Mouse (Mus musculus) adrenal gland, postnatal 4 days (tissue): ENCODE measurements around the gene Plin1. TPM values are rescaled to one million over a fixed set of nuclear protein-coding genes. Genes with fewer than 3 reads are reported as not detected.

ENCODE experiments used
- DNase-seq, 2 experiments: peaks; one replicate each; pipeline ENCODE4 v3.0.0; 2021 to 2022; ENCODE audit warnings: low spot score in 2 of 2, mixed read lengths in 2 of 2
- total RNA-seq, 2 experiments: library from RNA; stranded (reverse); gene quantifications; 2 replicates each; pipeline ENCODE4 v1.2.3; 2021

Gene Plin1
- total RNA-seq, 2 experiments from 2014 or later, result 360 to 412 TPM

DNA sequence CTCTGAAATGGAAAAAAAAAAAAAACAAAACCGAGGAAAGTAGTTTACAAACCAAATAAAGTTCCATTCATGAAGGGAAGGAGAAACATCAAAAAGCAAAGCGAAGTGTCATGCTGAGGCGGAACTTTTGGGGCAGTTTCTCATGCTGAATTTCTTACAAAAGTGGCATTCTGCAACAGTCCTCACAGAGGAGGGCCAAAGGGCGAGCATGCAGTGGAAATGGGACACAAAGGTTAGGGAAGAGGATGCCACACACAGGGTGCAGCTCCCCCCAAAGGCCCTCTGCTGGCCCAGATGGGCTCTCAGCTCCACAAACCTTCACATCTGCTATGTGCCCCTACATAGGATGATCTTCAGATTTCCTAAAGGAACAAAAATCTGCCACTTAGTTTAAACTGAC, 7.6 kb upstream of the Plin1 start:
- DNase-seq, result no peak

DNA sequence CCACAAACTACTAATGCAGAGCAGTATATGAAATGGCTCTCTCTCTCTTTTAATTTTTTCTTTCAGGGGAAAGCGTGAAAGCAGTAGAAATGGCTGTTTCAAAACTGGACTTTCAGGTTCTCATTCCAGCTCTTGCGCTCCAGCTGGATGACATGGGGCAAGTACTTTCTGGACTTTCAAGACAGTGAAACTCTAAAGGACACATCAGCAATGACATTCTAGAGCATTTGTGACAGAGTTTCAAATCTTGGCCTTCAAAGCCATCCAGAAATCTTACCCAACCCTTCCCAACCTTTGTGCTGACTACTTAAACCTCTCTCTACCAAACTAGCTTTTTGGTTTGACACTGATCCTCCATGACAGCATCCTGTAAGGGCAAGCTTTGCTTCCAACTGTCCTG, 6.2 kb upstream of the Plin1 start:
- no peak for DNase-seq

DNA sequence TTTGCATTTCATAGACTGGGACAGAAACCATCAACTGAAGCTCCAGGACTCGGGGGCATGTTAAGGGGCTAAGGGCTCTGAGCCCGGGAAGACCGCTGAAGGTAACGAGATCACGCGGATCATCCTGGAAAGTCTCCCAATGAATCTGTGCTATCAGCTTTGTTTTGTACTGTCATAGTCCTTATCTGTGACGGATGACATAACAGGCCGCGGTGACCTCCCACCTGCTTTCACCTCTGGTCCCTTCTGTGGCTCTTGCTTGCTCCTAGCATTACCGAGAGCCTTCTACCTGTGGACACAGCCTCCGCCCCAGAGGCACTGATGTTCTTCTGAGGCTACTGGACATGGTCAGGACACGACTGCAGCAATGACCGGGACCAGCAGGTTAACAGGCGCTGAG, 3.8 kb upstream of the Plin1 start:
- no peak for DNase-seq

DNA sequence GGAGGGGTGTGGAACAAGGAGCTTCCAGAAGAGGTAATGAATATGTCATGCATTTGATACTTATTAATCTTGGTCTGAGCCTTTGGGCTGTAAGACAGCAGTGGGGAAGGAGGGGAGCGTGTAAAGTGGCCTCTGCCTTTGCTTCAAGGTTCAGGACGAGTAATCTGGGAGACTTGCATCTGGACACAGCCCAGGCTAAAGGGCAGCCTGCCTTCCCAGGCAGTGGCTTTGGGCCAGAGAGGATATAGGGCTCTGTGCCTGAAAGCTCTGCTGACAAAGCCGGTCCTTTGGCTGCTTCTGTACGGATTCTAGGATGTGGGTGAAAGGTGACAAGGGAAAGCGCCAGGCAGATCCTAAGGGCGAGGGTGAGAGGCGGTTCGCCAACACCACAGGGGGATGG, 1.9 kb upstream of the Plin1 start:
- DNase-seq, result no peak

DNA sequence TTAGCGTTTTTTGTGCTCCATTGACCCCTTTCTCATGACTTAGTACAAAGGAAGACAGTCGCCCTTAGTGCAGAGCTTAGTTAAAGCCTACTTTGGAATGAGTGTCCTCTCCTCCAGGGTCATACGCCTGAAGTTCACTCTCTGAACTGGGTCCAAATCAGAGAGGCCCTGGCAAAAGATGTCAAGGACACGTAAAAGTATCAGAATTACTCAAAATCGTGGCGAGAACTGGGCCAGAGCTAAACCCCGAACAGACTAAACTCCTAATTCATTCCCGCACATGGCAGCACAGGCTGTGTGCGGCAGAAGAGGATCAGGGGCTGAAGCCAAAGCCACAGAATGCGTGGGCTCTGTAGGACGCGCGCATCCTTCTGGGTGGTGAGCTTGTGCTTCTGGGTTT, 1.3 kb downstream of the Plin1 start:
- no peak for DNase-seq

- no peak for DNase-seq
Observed at GRCm38 (mm10) chr7:79729743-79730370, 2.8 kb downstream of the Plin1 start.

- peak in 1 of 2 experiments; percentile 53 for DNase-seq
Observed at GRCm38 (mm10) chr7:79729169-79729568, 3.5 kb downstream of the Plin1 start.

DNA sequence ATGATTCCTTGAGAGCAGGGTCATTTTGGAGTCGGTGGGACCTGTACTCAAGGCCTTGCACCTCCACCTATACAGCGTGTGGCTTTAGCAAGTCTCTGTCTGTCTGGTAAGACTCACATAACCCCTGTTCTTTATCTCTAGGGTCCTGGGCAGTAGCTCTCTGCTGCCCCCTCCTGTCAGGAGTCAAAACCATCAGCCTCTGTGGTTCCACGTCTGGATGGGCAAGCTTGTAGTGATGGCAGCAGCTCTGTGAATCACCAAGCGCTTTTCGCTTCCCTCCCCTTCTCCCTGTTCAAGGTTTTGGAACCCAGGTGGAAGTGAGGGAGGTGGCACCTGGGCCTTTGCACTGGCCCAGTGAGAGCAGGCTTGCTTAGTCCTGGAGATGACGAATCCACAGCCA, 4.5 kb downstream of the Plin1 start:
- DNase-seq, result peak in 1 of 2 experiments; percentile 49

GRCm38 (mm10) chr7:79727091-79727490, 5.6 kb downstream of the Plin1 start:
- DNase-seq, result no peak

DNA sequence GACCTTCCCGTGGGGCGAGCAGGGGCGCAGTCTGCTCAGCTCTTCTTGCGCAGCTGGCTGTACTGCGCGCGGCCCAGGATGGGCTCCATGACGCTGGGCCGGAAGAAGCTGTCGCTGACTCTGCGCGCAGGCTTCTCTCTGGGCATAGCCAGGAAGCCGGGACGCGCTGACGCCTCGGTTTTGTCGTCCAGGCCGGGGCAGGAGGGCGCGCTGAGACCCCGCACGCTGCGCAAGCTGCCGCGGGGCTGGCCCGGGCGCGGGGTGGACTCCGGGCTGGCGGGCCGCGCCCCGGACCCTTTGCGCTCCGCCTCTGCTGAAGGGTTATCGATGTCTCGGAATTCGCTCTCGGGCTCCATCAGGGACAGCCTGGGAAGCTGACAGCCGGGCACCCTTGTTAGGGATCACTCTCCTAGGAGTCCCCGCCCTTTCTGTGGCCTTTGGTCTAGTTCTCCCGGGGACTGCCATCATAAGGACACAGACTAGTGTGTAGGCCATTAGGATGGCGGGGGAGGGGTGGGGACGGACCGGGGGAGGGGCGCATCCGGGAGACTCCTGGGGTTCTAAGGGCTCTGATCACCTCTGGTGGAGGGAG, 11.2 kb downstream of the Plin1 start:
- peak in 1 of 2 experiments; percentile 52 for DNase-seq

GRCm38 (mm10) chr7:79715187-79715981, 17.3 kb downstream of the Plin1 start, which contains the start of gene Kif7:
Kif7 (minus strand) TSS chr7:79715720.
- DNase-seq, result peak; percentile 67 to 71

DNA sequence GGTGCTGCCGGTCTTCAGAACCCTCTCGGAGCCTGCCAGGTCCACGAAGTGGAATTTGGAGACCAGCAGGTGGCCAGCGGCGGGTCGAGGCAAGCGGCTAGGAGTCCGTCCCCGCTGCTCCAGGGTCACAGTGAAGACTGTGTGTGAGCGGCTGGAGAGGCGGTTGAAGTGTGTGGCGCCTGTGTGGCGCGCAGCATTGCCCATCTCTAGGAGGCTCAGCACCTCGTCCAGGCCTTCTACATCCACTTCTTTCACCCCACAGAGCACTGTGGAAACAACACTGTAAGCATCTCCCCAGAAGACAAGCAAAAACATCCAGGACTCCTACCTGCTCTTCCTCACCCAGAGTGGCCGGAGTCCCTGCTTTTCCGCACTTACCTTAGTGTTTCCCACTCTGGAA, 21.9 kb downstream of the Plin1 start:
- no peak for DNase-seq

- DNase-seq, result no peak
Observed at GRCm38 (mm10) chr7:79710130-79710607, 22.5 kb downstream of the Plin1 start.

GRCm38 (mm10) chr7:79705210-79705609, 27.5 kb downstream of the Plin1 start:
- no peak for DNase-seq

DNA sequence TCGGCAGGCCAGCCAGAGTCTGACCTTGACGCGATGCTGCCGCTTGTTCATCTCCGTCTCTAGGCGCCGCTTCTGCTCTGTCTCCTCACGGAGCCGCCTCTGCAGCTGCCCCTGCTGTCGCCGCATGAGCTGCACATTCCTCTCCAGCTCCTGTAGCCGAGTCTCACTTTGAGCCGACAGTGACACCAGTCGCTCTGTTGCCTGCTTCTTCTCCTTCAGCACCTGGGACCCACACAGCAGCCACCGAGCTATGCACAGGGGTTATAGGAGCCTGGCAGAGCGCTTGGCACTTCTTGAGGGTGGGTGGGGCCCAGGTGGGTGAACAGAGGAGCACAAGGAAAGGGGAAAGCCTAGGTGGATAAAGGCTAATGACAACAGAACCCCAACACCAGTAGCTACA, 29.9 kb downstream of the Plin1 start:
- no peak for DNase-seq

DNA sequence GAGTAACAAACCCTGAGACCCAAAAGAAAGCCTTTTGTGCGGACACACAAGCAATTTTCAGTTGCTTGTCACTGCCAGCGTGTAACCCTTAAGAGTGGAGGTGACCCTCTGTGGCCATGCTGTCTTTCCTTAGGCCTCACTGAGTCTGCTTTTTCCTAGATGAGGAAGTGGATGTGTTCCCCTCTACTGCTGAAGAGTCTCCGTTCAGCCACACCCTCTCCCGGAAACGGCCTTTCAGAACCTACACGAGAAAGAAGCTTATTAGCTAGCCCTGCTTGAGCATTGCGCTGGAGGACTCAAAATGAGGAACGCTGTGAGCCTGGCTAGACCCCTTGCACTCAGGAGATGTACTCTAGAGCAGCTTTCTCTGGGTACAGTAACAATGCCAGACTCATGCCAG, 36.2 kb downstream of the Plin1 start:
- no peak for DNase-seq

DNA sequence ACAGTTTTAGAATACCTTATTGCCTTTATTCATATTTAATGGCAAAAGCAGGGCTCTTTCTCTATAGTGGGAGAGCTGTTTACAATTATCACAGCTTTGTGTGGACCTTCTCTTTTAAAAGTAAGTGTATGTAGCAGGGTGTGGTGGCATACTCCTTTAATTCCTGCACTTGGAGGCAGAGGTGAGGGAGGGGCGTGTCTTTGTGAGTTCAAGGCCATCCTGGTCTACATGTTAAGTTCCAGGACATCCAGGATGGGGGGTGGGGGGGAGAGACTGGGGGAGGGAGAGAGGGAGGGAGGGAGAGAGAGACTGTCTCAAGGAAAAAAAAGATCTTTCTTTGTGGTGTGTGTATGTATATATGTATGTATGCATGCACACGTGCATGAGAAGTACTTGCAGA, 52.5 kb downstream of the Plin1 start:
- DNase-seq, result no peak

DNA sequence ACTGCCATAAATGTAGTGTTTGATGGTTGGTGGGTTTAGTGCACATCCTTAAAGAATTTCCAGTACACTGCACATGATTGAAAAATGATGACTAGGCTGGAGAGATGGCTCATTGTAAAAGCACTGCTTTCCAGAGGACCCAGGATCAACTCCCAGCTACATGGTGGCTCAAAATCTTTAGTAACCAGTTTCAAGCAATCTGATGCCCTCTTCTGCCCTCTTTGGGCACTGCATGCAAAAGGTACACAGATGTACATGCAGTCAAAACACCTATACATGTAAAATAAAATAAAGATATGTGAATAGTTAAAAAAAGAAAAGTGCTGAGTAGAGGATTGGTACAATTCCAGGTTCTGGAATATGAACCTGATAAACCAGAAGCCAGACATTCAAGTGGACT, 53.5 kb downstream of the Plin1 start:
- no peak for DNase-seq

DNA sequence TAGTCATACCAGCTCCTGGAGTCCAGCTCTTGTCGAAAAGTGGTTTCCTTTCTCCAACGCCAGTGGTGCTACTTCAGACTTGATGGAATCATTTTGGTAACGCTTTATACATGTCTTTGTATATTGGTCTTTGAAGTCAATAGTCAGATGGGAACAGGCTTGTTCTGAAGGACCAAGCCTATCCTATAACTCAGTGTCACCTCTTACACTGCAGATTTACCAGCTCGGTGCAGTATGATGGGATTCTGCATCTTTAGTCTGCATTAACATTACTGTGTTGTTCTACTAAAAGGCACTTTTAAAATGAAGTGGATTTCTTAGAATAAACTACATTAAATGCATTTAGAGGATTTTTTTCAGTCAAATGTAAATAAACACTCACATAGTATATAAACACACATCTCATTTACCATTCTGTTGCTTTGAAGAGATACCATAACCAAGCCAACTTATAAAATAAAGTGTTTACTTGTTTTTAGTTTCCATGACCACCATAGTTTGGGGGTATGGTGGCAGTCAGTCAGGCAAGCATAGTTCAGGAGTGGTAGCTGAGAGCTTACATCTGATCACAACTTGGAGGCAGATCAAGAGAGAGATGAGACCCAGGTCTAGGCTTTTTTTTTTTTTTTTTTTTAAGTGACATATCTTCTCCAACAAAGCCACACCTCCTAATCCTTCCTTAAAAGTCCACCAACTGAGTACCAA, 61.7 kb downstream of the Plin1 start:
- no peak for DNase-seq
